Mouse (Mus musculus) intestine, embryonic 15.5 days (tissue): Measurements from ENCODE around the gene Cnot3. TPM values are rescaled to one million over a fixed set of nuclear protein-coding genes. Genes with fewer than 3 reads are reported as not detected.
"Not testable (repeated sequence)": the region's sequence is repeated elsewhere in the genome, so short reads cannot be mapped to it uniquely, and the experiment has no call there.

ENCODE experiments used
- ATAC-seq: fragments of 200-750 bp; cut with Nextera tagmentation; 2 replicates; pipeline ENCODE4 v1.8.0; 2017; ENCODE audit warnings: moderate TSS enrichment, moderate library complexity
- H3K27ac ChIP-seq: fragments of 300-500 bp; sonication (generic); 2 replicates; pipeline ENCODE4 v1.5.1; 2015; ENCODE audit warnings: mild to moderate bottlenecking, inconsistent platforms
- H3K27me3 ChIP-seq: fragments of 300-500 bp; sonication (generic); replicated peaks from 2 replicates; pipeline ENCODE4 v1.6.1; 2015; ENCODE audit warnings: inconsistent platforms
- H3K36me3 ChIP-seq: fragments of 300-500 bp; sonication (generic); 2 replicates; pipeline ENCODE4 v1.6.1; 2015; ENCODE audit warnings: inconsistent platforms
- H3K4me1 ChIP-seq: fragments of 300-500 bp; sonication (generic); replicated peaks from 2 replicates; pipeline ENCODE4 v1.6.1; 2015; ENCODE audit warnings: inconsistent platforms
- H3K4me2 ChIP-seq: fragments of 300-500 bp; sonication (generic); replicated peaks from 2 replicates; pipeline ENCODE4 v1.6.1; 2015; ENCODE audit warnings: mild to moderate bottlenecking, inconsistent platforms
- H3K4me3 ChIP-seq: fragments of 300-500 bp; sonication (generic); replicated peaks from 2 replicates; pipeline ENCODE4 v1.5.1; 2015; ENCODE audit warnings: inconsistent platforms
- H3K9ac ChIP-seq: fragments of 300-500 bp; sonication (generic); 2 replicates; pipeline ENCODE4 v1.6.1; 2015; ENCODE audit warnings: inconsistent platforms
- H3K9me3 ChIP-seq: fragments of 300-500 bp; sonication (generic); 2 replicates; pipeline ENCODE4 v1.6.1; 2016; ENCODE audit warnings: inconsistent platforms
- WGBS: fragments of 180-500 bp; shearing (Covaris S2); methylation state at CpG from one replicate; pipeline ENCODE4 v1.1.7; 2015; 5-methylcytosine and 5-hydroxymethylcytosine counted together
- polyA plus RNA-seq: library from polyadenylated mRNA; unstranded; fragments of >200 nt; fragmentation: Nextera tagmentation; extraction: Ambion mirVana; gene quantifications from 2 replicates; pipeline ENCODE4 v1.2.1, GENCODE M21; 2015

Cnot3 gene
- polyA plus RNA-seq, 1 experiment from 2014 or later = 47.1 TPM

- peak within 1 kb of the TSS; percentile 97 for H3K27ac ChIP-seq
- H3K36me3 ChIP-seq = no peaks in the 10 kb centered on the region
- H3K4me3 ChIP-seq = peak within 1 kb of the TSS; percentile 67
- no peaks in the 10 kb centered on the region for H3K27me3 ChIP-seq
- ATAC-seq = no peak
- peaks cover 21% of the 10 kb centered on the region for H3K4me1 ChIP-seq
- peak within 1 kb of the TSS; percentile 88 for H3K4me2 ChIP-seq
- peak within 1 kb of the TSS; percentile 89 for H3K9ac ChIP-seq
- no peaks in the 10 kb centered on the region for H3K9me3 ChIP-seq
- WGBS = under 1% methylated on average over 49 of the region's 49 CpGs
Observed at GRCm38 (mm10) chr7:3692382-3692986, 47.4 kb downstream of the Cnot3 start, which contains the start of gene Tsen34. TSS of gene Tsen34 (plus strand) at chr7:3692863.

- no peaks in the 10 kb centered on the region for H3K9me3 ChIP-seq
- peak within 1 kb of the TSS; percentile 88 for H3K4me2 ChIP-seq
- peak within 1 kb of the TSS; percentile 89 for H3K9ac ChIP-seq
- under 1% methylated on average over 55 of the region's 55 CpGs for WGBS
- ATAC-seq = peak; percentile 93
- peaks cover 21% of the 10 kb centered on the region for H3K4me1 ChIP-seq
- H3K27me3 ChIP-seq = no peaks in the 10 kb centered on the region
- peak within 1 kb of the TSS; percentile 97 for H3K27ac ChIP-seq
- peak within 1 kb of the TSS; percentile 67 for H3K4me3 ChIP-seq
- H3K36me3 ChIP-seq = no peaks in the 10 kb centered on the region
Observed at GRCm38 (mm10) chr7:3692987-3693808, 48.1 kb downstream of the Cnot3 start, which contains the start of gene Mboat7. TSS of gene Mboat7 (minus strand) at chr7:3693523.

- under 1% methylated on average over 18 of the region's 18 CpGs for WGBS
- Histone ChIP-seq H3K4me1 (peaks cover 21% of the 10 kb centered on the region), H3K36me3 (no peaks in the 10 kb centered on the region), H3K9me3 (no peaks in the 10 kb centered on the region), H3K4me3 (peak overlapping the region; percentile 67), H3K27me3 (no peaks in the 10 kb centered on the region), H3K4me2 (peak overlapping the region; percentile 88), H3K27ac (peak overlapping the region; percentile 97), H3K9ac (peak overlapping the region; percentile 89)
- no peak for ATAC-seq
Observed at GRCm38 (mm10) chr7:3693809-3694075, 48.7 kb downstream of the Cnot3 start.

GRCm38 (mm10) chr7:3694076-3694948 lies 49.2 kb downstream of the Cnot3 start:
- H3K36me3 ChIP-seq = no peaks in the 10 kb centered on the region
- peak; percentile 74 for ATAC-seq
- no peaks in the 10 kb centered on the region for H3K9me3 ChIP-seq
- H3K9ac ChIP-seq = peak overlapping the region; percentile 89
- H3K27me3 ChIP-seq = no peaks in the 10 kb centered on the region
- H3K27ac ChIP-seq = peak overlapping the region; percentile 97
- H3K4me2 ChIP-seq = peak overlapping the region; percentile 88
- 1% methylated on average over 54 of the region's 55 CpGs for WGBS
- peak overlapping the region; percentile 67 for H3K4me3 ChIP-seq
- H3K4me1 ChIP-seq = peaks cover 21% of the 10 kb centered on the region

GRCm38 (mm10) chr7:3694949-3695305 lies 49.9 kb downstream of the Cnot3 start:
- not testable (repeated sequence) for ATAC-seq, H3K27me3 ChIP-seq, H3K9me3 ChIP-seq, H3K36me3 ChIP-seq
- 3% methylated on average over 9 of the region's 9 CpGs for WGBS
- Histone ChIP-seq H3K4me2 (peak overlapping the region; percentile 88), H3K4me1 (peaks cover 21% of the 10 kb centered on the region), H3K4me3 (peak overlapping the region; percentile 67), H3K27ac (peak overlapping the region; percentile 97), H3K9ac (peak overlapping the region; percentile 89)

- Histone ChIP-seq H3K4me2 (no peak overlapping the region), H3K4me3 (no peak overlapping the region), H3K4me1 (peaks cover 8% of the 10 kb centered on the region; the same call in 1 of the 2 replicates), H3K27ac (no peak overlapping the region), H3K9me3 (no peaks in the 10 kb centered on the region), H3K36me3 (0 out of 2 replicates have a peak, but pooled peaks cover 3% of the 10 kb centered on the region), H3K27me3 (no peaks in the 10 kb centered on the region), H3K9ac (no peak overlapping the region)
- ATAC-seq = no peak
- WGBS = 90% methylated on average over 6 of the region's 6 CpGs
Observed at GRCm38 (mm10) chr7:3698471-3698870, 53.4 kb downstream of the Cnot3 start.

GRCm38 (mm10) chr7:3703148-3703878 lies 58.2 kb downstream of the Cnot3 start:
- H3K27ac ChIP-seq = peak overlapping the region; percentile 91
- WGBS = 20% methylated on average over 6 of the region's 6 CpGs
- peak; percentile 50 for ATAC-seq
- H3K4me3 ChIP-seq = peak overlapping the region; percentile 69
- H3K36me3 ChIP-seq = peaks cover 13% of the 10 kb centered on the region
- H3K4me1 ChIP-seq = peaks cover 9% of the 10 kb centered on the region
- no peaks in the 10 kb centered on the region for H3K9me3 ChIP-seq
- H3K27me3 ChIP-seq = no peaks in the 10 kb centered on the region
- H3K4me2 ChIP-seq = peak overlapping the region; percentile 52
- H3K9ac ChIP-seq = peak overlapping the region; percentile 45

- Histone ChIP-seq H3K4me2 (peak within 1 kb of the TSS; percentile 52), H3K4me1 (peaks cover 9% of the 10 kb centered on the region), H3K27me3 (no peaks in the 10 kb centered on the region), H3K27ac (peak within 1 kb of the TSS; percentile 91), H3K9ac (peak within 1 kb of the TSS; percentile 72), H3K9me3 (no peaks in the 10 kb centered on the region), H3K4me3 (peak within 1 kb of the TSS; percentile 69), H3K36me3 (peaks cover 13% of the 10 kb centered on the region)
- under 1% methylated on average over 42 of the region's 42 CpGs for WGBS
- ATAC-seq = peak; percentile 94
Observed at GRCm38 (mm10) chr7:3703879-3704441, 58.9 kb downstream of the Cnot3 start, which contains the start of gene Rps9. TSS of gene Rps9 (plus strand) at chr7:3703993.

GRCm38 (mm10) chr7:3704475-3704874 lies 59.4 kb downstream of the Cnot3 start:
- no peak; the same call in 1 of the 2 replicates for ATAC-seq
- Histone ChIP-seq H3K27ac (peak overlapping the region; percentile 91), H3K9me3 (no peaks in the 10 kb centered on the region), H3K27me3 (no peaks in the 10 kb centered on the region), H3K4me1 (peaks cover 9% of the 10 kb centered on the region), H3K4me2 (peak overlapping the region; percentile 52), H3K36me3 (peaks cover 13% of the 10 kb centered on the region), H3K4me3 (peak overlapping the region; percentile 69), H3K9ac (peak overlapping the region; percentile 72)
- WGBS = 3% methylated on average over 20 of the region's 20 CpGs

GRCm38 (mm10) chr7:3705461-3705860 lies 60.4 kb downstream of the Cnot3 start:
- H3K27me3 ChIP-seq, H3K9me3 ChIP-seq, H3K4me1 ChIP-seq, H3K27ac ChIP-seq, ATAC-seq: not testable (repeated sequence)
- Histone ChIP-seq H3K4me2 (peak overlapping the region; percentile 52), H3K36me3 (peaks cover 13% of the 10 kb centered on the region), H3K4me3 (peak overlapping the region; percentile 69), H3K9ac (peak overlapping the region; percentile 72)
- WGBS = 6% methylated on average over 7 of the region's 7 CpGs

GRCm38 (mm10) chr7:3705911-3706310 lies 60.8 kb downstream of the Cnot3 start:
- peak overlapping the region; percentile 69 for H3K4me3 ChIP-seq

More at GRCm38 (mm10) chr7:3705911-3706310, 60.8 kb downstream of the Cnot3 start:
- Histone ChIP-seq H3K27me3 (no peaks in the 10 kb centered on the region), H3K36me3 (peaks cover 13% of the 10 kb centered on the region), H3K4me2 (peak overlapping the region; percentile 52), H3K9me3 (no peaks in the 10 kb centered on the region), H3K9ac (peak overlapping the region; percentile 72), H3K27ac (no peak overlapping the region), H3K4me1 (peaks cover 9% of the 10 kb centered on the region)
- 19% methylated on average over 6 of the region's 6 CpGs for WGBS
- no peak for ATAC-seq
